Mouse (Mus musculus) E14TG2a.4 (cell line): ENCODE results near the gene Srl.

Source experiments
- CTCF ChIP-seq: conservative IDR thresholded peaks from 2 replicates; pipeline ENCODE4 v1.5.1; 2014; ENCODE audit warnings: low read length
- NANOG ChIP-seq: IDR thresholded peaks from 2 replicates; pipeline ENCODE4 v1.6.1; 2014; ENCODE audit warnings: borderline replicate concordance, low read length, mixed read lengths
- POU5F1 ChIP-seq: IDR thresholded peaks from 2 replicates; pipeline ENCODE4 v1.6.1; 2014; ENCODE audit warnings: low read length, borderline replicate concordance

GRCm38 (mm10) chr16:4537616-4538358 is 3.8 kb downstream of the Srl start:
- TF ChIP-seq CTCF (no peak), NANOG (no peak), POU5F1 (no peak)
